Mouse (Mus musculus) adrenal gland, postnatal 4 days (tissue): ENCODE data around the gene Pef1. TPM values are rescaled to one million over a fixed set of nuclear protein-coding genes. Genes with fewer than 3 reads are reported as not detected.

Experiments used
- DNase-seq, 2 experiments: peaks; one replicate each; pipeline ENCODE4 v3.0.0; 2021 to 2022; ENCODE audit warnings: low spot score in 2 of 2, mixed read lengths in 2 of 2
- long read RNA-seq, 2 experiments: library from polyadenylated mRNA; stranded (forward); transcript quantifications; one replicate each; pipeline ENCODE4 v2.0.0; 2021
- total RNA-seq, 2 experiments: library from RNA; stranded (reverse); gene quantifications; 2 replicates each; pipeline ENCODE4 v1.2.3; 2021

Gene Pef1
- 10 to 100 TPM; 63.6 to 65.1 TPM for total RNA-seq
- long read RNA-seq, experiment 1, transcript Pef1-201 (5 exons, 1,551 nt), result major isoform, 55 of 66 reads
- long read RNA-seq, experiment 1, partial matches to known transcripts, result 10 of 66 reads
- long read RNA-seq, experiment 1, other reads (novel, unspliced or antisense), result 1 of 66 reads
- long read RNA-seq, experiment 2, transcript Pef1-201 (5 exons, 1,551 nt), result major isoform, 79 of 105 reads
- long read RNA-seq, experiment 2, partial matches to known transcripts, result 16 of 105 reads
- long read RNA-seq, experiment 2, other reads (novel, unspliced or antisense), result 10 of 105 reads

DNA sequence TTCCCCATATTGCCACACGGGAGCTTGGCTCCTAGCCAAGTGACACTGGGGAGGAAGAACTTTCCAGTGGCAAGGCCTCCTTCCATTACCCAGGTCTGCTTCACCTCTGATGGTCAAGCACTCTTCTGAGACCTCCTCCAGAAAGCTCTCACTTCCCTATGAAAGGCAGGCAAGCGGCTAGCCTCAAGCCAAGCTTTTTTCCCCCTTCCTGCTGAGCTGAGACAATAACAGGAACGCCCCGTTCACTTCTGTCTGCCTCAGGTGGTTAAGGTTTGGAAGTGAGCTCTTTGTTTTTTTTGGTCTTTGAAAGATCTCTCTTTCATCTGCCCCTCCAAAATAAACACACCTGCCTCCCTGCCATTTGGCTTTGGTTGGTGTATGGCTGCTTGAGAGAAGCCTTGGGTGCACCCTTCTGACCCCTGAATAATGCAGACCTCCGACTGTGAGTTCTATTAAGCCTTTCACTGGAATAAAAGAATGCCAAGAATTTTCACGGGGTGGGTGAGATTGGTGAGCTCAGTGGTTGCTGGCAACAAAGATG lies at the start of gene Pef1:
TSS of gene Pef1 (plus strand) at position 448 of the 541 bp plus-strand sequence.
- DNase-seq, result no peak

DNA sequence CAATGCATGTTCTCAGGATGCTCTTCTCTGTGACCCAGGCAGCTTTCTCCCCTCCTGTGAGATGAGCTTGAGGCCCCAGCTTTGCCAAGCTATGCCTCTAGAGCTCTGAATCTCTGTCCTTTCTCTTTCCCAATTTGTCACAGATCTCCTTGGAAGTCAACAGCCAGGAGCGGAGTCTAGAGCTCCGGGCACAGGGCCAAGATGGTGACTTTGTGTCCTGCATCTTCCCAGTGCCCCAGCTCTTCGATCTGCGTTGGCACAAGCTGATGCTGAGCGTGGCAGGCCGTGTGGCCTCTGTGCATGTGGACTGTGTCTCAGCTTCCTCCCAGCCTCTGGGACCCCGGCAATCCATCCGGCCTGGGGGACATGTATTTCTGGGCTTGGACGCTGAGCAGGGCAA lies 49.2 kb upstream of the Pef1 start:
- DNase-seq, result no peak

DNA sequence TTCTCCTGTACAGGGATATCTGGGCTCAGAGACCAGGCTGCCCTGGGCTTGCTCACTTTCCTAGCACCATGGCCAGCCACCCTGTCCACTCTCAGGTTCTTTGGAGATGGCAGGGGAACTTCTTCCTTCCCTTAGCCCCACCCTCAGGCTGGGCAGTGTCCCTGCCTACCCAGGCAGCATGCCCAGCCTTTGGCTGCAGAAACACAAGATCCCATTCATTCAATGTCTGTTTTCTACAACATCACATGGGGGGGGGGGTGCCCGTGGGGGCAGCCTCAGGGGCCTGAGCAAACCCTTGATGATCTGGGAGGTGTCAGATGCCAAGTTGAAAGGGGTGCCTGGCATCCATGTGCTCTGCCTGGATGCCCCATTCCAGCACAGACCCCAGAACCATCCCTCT lies 47.6 kb upstream of the Pef1 start:
- no peak for DNase-seq

DNA sequence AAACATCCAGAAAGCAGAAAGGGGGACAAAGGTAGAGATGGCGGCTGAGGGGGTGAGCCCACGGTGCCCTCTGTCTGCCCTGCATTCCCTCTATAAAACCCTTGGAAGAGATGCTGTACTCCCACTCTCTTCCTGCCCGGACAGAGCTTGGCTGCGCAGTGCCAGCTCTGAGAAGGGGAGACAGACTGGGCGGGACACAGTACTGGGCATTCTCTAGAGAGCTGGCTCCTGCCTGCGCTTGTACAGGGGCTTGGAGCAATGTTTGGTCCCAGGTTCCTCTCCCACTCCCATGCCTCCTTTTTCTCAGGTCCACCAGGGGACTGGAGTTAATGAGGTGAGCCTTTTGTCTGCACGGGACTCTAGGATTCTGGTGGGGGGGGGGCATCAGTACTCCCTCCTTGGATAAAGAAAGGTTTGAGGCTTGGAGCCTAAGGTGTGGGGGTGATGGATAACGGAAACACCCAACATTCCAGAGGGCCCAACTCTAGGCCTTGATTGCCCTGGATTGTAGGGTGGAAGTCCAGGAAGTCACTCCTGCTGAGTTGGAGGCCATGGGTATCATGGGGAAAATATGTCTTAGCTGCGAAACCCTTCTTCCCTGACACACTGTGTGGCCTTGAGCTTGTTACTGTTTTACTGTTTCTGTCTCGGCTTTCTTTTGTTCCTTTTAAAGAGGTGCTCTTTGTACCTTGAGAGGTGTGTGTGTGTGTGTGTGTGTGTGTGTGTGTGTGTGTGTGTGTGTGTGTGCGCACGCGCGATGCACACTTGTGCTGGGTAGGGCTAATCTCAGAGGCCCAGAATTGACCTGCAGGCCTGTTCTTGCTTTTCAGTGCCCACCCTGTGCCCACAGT lies 47.0 kb upstream of the Pef1 start:
- no peak for DNase-seq

DNA sequence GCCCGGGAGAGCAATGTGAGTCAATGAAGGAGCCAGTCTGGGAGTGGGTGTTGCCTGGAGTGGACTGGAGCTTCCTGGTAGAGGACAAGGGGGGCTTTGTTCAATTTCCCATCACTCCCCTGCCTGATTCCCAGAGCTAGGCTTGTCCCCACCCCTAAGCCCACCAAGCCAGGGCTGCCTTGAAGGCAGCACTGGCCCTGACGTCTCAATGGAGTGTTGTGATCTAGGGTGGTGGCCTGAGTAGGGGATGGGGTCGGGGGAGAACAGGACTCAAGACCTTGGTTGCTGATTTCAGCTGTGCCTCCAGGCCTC lies 46.4 kb upstream of the Pef1 start:
- DNase-seq, result no peak

DNA sequence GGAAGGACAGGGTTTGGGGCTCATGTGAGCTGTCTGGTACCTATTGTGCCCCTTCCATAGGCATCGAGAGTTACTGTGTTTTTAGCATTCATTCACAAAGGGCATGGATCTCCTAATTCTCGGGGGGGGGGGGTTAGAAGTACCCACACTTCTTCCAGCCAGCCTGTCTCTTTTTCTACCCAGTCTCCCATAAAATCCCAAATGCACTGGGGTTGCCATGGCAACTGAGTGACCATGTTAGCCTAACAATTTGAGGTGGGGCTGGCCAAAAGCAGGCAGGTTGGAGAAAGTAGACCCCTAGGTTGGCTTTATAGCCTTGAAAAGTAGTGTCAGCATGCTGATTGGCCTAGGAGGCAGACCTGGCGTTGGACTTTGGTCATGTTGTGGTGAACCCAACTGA lies 45.9 kb upstream of the Pef1 start:
- no peak for DNase-seq

DNA sequence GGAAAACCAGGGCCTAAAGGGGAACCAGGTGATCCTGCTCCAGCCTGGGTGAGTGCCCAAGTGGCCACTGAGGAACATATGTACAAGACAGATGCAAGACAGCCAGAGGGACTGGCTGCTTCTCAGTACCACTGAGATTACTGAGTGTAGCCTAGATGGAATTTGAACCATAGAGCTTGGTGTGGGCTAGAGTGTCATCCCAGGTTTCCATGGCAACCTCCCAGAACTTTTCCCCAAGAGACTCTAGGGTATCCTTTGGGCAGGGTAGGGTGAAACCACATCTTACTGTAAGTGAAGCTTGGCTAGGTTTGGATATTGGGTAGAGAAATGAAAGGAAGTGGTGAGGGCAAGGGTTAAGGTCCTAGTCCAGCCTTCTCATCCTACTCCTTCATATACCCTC lies 41.4 kb upstream of the Pef1 start:
- no peak for DNase-seq

DNA sequence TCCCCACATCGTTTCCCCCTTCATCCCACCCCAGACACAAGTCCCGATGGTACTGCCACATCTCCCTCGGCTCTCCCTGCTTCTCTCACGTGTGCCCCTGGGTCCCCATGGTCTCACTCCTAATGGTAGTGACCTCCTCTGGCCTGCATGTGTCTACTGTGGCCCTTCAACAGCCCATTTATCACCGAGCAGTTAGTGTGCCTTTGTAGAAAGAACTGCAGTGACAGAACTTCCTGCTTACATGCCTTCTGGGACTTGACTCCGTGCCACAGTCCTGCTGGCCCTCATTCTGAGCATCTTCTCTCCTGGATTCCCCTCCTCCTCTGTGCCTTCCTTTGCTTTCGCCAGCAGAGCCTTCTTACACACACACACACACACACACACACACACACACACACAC lies 39.2 kb upstream of the Pef1 start:
- no peak for DNase-seq

DNA sequence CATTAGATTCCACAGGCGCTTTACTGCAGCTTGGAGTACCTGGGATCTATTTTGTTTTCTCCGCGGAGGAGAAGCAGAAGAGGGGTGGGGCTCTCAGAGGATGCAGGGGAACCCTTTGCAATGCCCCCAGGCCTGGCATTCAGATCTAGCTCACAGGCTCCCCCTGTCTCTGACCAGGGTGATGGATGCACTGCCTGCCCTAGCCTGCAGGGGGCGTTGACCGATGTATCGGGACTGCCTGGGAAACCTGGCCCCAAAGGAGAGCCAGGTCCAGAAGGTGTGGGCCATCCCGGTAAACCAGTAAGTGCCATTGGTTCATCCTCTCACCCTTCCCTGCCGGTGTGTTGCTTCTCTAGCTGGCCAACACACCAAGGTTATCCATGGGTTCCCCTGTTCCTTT lies 35.5 kb upstream of the Pef1 start:
- DNase-seq, result peak in 1 of 2 experiments; percentile 42

DNA sequence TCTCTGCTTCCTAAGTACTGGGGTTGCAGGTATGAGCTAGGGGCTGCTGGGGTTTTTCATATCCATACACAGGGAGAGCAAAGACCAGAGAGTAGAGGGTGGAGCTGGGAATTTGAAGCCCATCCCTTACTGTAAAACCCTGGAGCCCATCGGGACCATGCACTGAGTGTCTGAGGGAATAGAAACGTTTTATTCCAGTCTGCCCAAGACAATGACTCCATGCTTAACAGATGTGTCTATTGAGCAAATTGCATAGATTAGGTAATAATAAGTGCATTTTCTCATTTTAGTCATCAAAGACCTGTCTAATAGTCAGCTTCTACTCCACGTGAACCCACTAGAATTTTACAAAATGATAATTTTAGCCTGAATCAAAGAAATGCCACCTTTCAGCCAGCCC lies 31.8 kb upstream of the Pef1 start:
- DNase-seq, result no peak

DNA sequence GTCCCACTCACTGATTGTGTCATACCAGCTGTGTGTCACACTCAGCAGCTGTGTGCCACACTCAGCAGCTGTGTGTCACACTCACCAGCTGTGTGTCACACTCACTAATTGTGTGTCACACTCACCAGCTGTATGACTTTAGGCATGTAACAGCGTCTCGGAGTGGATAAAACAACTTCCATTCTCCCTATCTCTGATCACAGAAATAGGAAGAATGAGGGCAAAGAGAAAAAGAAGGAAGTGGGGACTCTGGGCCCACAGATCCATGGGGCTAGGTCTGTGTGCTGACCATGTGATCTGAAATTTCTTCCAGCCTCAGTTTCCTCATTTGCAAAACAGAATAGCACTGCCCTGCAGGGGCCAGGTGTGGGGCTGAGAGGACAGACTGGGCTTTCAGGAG lies 30.6 kb upstream of the Pef1 start:
- no peak for DNase-seq

DNA sequence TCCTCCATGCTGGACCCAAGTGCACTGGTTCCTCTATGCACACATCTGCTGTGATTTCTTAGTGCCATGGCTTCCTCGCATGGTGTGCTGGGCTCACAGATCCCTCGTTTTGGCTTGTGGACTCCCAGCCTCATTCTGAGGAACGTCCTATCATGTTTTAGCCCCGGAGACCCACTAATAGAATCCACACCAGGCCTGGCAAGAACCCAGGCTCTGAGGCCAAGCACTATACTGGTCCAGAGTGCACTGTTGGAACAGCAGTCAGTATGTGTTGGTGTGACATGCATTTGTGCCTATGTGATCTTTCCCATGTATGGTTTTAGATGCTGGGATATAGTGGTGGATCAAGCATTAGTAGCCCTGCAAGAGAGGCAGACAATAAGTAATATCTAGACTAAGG lies 29.0 kb upstream of the Pef1 start:
- DNase-seq, result no peak

DNA sequence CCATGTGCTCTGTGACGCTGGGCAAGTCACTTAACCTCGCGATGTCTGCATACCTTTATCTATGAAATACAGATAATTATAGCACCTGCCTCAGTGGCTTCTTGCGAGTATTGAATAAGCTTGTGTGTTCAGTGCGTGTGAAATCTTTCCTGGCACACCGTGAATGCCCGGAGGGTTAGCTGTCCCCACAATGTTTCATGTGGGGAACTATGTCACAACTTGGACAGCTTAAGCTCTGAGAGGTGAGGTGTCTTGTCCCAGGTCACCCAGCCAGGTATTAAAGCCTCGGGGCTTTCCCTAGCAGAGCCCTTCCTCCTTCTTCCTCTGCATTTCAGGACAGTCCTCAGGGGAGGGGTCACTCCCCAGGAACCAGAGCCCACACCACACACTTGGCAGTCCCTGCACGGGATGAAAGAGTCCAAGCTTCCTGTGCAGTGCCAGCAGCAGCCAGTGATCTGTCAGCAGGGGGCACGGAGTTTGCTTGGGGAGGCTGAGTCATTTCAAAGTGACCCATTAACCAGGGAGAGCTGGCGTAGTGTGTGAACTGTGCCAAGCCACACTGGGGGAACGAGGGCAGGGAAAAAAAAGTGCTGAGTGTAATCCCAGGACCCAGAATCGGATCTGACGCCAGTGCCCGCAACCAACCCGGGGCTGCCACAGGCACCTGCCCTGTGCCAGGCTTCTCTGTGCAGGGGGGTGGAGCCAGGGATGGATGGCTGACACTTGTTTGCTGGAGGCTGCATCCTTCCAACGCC lies 27.4 kb upstream of the Pef1 start:
- no peak for DNase-seq

DNA sequence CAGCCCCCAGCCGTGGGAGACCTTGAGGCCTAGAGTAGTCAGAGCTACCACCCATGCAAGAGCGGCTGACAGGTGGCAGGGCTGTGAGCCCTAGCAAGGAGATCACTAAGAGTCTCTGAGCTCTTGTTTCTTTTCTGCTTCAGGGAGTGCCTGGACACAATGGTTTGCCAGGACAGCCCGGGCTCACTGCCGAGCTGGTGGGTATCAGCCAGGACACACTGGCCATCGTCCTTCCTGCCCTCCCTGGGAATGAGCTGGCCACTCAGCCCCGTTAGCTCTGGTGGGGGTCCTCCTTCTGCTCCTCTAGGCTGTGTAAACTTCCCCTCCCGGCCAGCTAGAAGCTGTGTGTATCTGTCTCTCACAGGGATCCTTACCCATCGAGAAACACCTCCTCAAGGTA lies 25.5 kb upstream of the Pef1 start:
- DNase-seq, result no peak

DNA sequence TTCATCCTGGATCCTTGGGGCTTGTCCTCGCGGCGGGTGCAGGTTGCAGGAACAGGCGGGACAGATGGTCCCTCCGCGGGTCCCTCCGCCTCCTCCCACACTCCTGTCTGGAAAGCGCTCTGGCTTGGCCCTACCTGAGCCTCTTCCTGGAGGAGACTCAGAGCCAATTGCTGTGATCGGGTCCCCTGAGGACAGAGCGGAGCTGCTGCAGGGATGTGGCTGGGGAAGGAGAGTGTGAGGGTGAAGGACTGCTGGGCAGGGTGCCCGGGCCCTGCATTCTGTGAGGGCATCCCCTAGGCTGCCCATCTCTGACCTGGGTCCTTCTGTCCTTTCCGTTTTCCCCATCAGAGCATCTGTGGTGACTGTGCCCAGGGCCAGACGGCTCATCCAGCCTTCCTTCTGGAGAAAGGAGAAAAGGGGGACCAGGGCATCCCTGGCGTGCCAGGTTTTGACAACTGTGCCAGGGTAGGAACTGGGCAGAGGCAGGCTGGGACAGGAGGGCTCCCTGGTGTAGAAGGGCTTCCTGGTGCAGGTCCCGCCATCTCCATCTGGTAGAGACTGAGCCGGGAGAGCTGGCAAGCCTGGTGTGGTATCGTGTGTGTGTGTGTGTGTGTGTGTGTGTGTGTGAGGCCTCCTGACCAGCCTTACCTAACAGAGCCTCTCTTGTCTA lies 23.4 kb upstream of the Pef1 start:
- DNase-seq, result no peak

DNA sequence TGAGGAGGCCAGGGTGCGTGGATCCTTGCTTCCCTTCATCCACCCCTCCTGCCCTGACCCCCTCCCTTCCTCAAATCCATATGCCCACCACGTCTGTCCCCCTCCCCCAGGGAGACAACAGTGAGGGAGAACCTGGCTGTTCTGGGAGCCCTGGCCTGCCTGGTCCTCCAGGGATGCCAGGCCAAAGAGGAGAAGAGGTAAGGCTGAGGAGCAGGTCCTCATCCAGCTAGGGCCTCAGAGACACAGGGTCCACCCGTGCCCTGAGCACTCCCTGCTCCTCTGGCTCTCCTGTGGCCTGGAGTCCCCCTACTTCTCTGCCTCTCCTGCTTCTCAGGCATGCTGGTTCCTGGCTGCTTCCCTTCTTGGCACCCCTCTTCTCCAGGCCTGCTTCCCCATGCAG lies 22.8 kb upstream of the Pef1 start:
- DNase-seq, result no peak

DNA sequence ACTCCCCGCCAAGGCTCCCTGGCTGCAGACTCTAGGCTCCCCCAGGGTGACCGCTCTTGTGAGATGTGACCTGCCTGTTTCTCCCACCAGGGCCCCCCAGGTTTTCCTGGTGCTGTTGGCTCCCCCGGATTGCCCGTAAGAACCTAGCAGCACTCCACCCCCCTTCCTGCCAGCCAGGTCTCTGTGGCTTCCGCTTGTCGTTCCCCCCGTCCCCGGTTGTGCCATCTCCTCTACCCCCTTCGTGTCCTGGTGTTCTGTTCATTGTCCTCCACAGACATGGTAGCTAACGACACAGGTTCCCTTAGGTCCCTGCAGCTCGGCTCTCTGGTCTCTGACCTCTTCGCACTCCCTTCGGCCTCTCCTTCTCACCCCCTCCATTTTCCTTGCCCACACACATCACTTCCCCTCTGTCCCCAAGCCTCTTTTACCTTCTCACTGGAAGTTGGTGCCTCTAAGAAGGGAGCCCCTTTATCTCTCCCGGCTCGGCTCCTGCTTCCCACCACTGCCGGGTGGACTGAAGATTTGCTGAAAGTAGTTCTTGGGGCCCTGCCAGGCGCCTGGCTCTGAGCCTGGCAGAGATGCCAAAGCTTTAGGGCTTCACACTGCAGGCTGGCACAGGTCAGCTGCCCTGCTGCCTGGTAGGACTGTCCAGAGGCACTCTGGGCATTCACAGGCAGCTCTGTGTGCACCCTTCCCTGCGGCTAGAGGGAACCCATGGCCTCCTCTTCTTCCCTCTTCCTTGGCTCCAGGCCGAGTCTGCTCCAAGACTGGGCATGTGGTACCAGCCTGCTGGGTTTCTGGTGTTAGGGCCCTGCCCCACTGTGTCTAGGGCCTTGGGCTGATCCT lies 20.8 kb upstream of the Pef1 start:
- peak; percentile 32 to 45 for DNase-seq

DNA sequence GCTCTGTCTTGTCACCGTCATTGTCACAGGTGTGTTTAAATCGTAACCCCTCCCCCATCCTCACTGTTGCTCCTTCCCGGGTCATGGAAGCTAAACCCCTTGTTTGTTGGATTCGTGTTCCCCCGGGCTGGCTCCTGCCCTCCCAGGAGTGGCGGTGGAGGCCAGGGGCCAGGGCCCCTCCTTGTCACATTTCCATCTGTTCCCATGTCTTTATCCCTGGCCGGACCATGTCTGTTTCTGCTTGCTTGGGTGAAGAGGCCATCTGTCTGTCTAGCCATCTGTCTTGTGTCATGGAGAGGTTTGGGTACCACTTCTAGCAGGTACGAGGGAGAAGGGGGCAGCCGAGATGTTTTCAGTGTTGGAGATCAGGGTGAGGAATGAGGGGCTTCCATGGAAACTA lies 20.1 kb upstream of the Pef1 start:
- no peak for DNase-seq

DNA sequence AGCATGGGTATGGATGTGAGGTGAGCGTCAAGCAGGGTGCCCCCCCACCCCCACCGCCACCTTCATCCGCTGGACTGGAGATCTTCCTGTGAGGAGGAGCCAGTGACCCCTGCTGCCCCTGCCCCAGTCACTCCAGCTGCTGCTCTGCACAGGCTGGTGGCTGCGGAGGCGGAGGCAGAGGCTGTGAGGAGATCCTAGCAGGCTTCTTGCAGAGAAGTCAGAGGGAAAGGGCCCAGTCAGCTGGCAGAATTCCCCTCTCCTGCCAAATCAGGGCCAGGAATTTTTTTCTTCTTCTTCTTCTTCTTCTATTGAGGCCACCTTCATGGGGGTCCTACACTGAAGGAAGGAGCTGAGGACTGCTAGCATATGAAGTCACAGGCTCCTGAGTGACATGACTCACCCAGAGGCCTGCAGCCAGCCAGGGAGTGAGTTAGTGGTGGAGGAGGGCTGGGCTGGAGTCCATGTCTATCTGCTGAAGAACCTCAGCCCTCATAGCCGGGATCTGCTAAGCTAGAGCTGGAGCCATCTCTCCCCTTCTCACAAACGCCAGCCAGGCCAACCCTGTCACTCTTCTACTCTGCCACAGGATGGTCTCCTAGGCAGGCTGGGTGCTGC lies 17.9 kb upstream of the Pef1 start:
- no peak for DNase-seq

DNA sequence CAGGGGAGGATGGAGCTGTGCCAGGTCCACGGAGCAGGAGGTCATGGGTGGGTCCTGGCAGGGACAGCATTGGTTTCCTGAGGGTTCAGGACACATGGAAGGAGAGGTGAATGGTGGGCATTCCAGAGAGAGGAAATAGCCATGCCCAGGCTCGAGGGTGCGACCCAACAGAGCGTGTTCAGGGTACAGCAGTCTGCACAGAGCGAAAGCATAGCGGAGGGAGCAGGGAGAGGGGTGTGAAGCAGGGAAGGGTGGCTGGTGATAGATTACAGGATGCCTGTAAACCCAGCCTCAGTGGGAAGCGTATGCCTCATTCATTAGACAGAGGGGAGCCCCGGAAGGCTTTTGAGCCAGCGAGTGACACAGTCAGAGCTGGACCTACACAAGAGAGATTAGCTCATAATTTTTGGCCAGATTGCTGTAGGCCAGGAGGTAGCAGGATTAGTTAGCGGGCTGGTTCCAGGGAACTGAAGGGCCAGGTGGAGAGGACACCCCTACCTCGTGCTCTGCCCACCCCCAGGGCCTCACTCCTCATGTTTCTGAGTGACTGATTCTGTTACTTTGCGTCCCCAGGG lies 17.0 kb upstream of the Pef1 start:
- DNase-seq, result no peak
